ENCODE assay signal across 8 mouse cellular contexts in genomic region chr11:55459850-55460558, GRCm38 (mm10). TPM values are rescaled to one million over a fixed set of nuclear protein-coding genes. Genes with fewer than 3 reads are reported as not detected.
DNase-seq lines count a peak whose midpoint lies in the region; ATAC-seq and TF ChIP-seq lines count a peak whose summit lies in the region.

No protein-coding gene starts in this region.

- no peaks in the 10 kb centered on the region for H3K9me3 ChIP-seq in erythroblast, embryonic 14.5 days (ENCODE audit: control insufficient read depth, low read length)
- H3K9me3 ChIP-seq in CH12.LX (replicated peaks; ENCODE audit: low read length): no peaks in the 10 kb centered on the region
- no peaks in the 10 kb centered on the region for H3K9me3 ChIP-seq in forebrain, embryonic 16.5 days (ENCODE audit: control insufficient read depth, low read length)
- H3K9me3 ChIP-seq in liver, embryonic 16.5 days (replicated peaks; ENCODE audit: control insufficient read depth, low read length): no peaks in the 10 kb centered on the region

- in situ Hi-C loops in CH12.LX (cut with MboI; ENCODE audit: low pct_ligation_motif_present, low pct_unique_long_range_greater_than_20kb, low sequenced_read_pairs): no loop called here

- no peak for DNase-seq in CH12.LX (ENCODE audit: extremely low read depth)
- no peak for DNase-seq in right cerebral cortex, postnatal 36 days (ENCODE audit: low spot score in 2 of 2)
- no peak for DNase-seq in thymus, postnatal 10 days (ENCODE audit: low spot score in 2 of 2)

- TF ChIP-seq EP300 in CH12.LX (IDR thresholded peaks at IDR 0.05; ENCODE audit: low read length): no peak

- no peak for TF ChIP-seq CTCF in CH12.LX (conservative IDR thresholded peaks at IDR 0.05 in 1 of 2, IDR thresholded peaks at IDR 0.05 in 1 of 2; ENCODE audit: low read depth in 2 of 2, low read length in 2 of 2)

- WGBS in forebrain, embryonic 16.5 days: 45% methylated on average over 3 of the region's 3 CpGs
- 33% methylated on average over 3 of the region's 3 CpGs for WGBS in liver, embryonic 16.5 days (ENCODE audit: insufficient replicate concordance)

- ATAC-seq in erythroblast, adult 5-6 weeks (replicated peaks; ENCODE audit: low FRiP score, poor library complexity, severe bottlenecking): no peak
- ATAC-seq in forebrain, embryonic 16.5 days: no peak
- ATAC-seq in liver, embryonic 16.5 days (ENCODE audit: low read depth): no peak
- ATAC-seq in inflammation-experienced regulatory T-cells, adult 6 months: no peak

- H3K79me2 ChIP-seq in CH12.LX (replicated peaks; ENCODE audit: control insufficient read depth, extremely low read depth, insufficient read depth, poor library complexity, severe bottlenecking): peaks cover 19% of the 10 kb centered on the region

- H3K27ac ChIP-seq in CH12.LX (ENCODE audit: insufficient read depth, low read depth): no peak overlapping the region
- H3K27ac ChIP-seq in forebrain, embryonic 16.5 days (ENCODE audit: low read length): no peak overlapping the region
- peak overlapping the region; percentile 66 for H3K27ac ChIP-seq in liver, embryonic 16.5 days (ENCODE audit: low read length)

- peak overlapping the region; percentile 90 for H3K4me2 ChIP-seq in CH12.LX (ENCODE audit: insufficient read depth, low read depth, poor library complexity, severe bottlenecking)
- peak overlapping the region; percentile 94 for H3K4me2 ChIP-seq in forebrain, embryonic 16.5 days (ENCODE audit: low read length)
- peak overlapping the region; percentile 91 for H3K4me2 ChIP-seq in liver, embryonic 16.5 days (ENCODE audit: low read depth, low read length)

- peak overlapping the region; percentile 77 for H3K4me3 ChIP-seq in erythroblast, embryonic 14.5 days (replicated peaks)
- H3K4me3 ChIP-seq in CH12.LX (replicated peaks in 1 of 3; ENCODE audit: low read depth in 2 of 3, low read length in 2 of 3, poor library complexity in 1 of 3): peak overlapping the region; percentile 86 to 92 (median 89)
- peak overlapping the region; percentile 76 for H3K4me3 ChIP-seq in forebrain, embryonic 16.5 days (replicated peaks; ENCODE audit: low read length)
- H3K4me3 ChIP-seq in liver, embryonic 16.5 days (ENCODE audit: low read depth, low read length): peak overlapping the region; percentile 79

- TF ChIP-seq POLR2A in CH12.LX (IDR thresholded peaks at IDR 0.05; ENCODE audit: low read depth, low read length): no peak

- H3K27me3 ChIP-seq in erythroblast, embryonic 14.5 days (ENCODE audit: control insufficient read depth): no peaks in the 10 kb centered on the region
- H3K27me3 ChIP-seq in CH12.LX (replicated peaks): no peaks in the 10 kb centered on the region
- no peaks in the 10 kb centered on the region for H3K27me3 ChIP-seq in forebrain, embryonic 16.5 days (replicated peaks; ENCODE audit: control insufficient read depth, insufficient read depth, low read length)
- H3K27me3 ChIP-seq in liver, embryonic 16.5 days (ENCODE audit: control insufficient read depth, insufficient read depth, low read depth, low read length): no peaks in the 10 kb centered on the region

- TF ChIP-seq RAD21 in CH12.LX (IDR thresholded peaks at IDR 0.05; ENCODE audit: low read depth, low read length): no peak

- peak overlapping the region; percentile 59 for H3K9ac ChIP-seq in CH12.LX (ENCODE audit: insufficient read depth, low read depth)
- peak overlapping the region; percentile 68 for H3K9ac ChIP-seq in forebrain, embryonic 16.5 days (replicated peaks; ENCODE audit: low read depth, low read length)
- H3K9ac ChIP-seq in liver, embryonic 16.5 days (ENCODE audit: low read depth, low read length): peak overlapping the region; percentile 73

- dilution Hi-C loops in CH12.LX (cut with MboI; ENCODE audit: extremely low pct_ligation_motif_present, extremely low pct_unique_long_range_greater_than_20kb, low sequenced_read_pairs): no loop called here

- H3K36me3 ChIP-seq in erythroblast, embryonic 14.5 days (ENCODE audit: control insufficient read depth): peaks cover 8% of the 10 kb centered on the region
- peaks cover 0 to 29% of the 10 kb centered on the region in 2 experiments for H3K36me3 ChIP-seq in CH12.LX (replicated peaks in 1 of 2; ENCODE audit: control insufficient read depth in 1 of 2, insufficient read depth in 1 of 2, low read length in 1 of 2)
- no peaks in the 10 kb centered on the region for H3K36me3 ChIP-seq in forebrain, embryonic 16.5 days (ENCODE audit: control insufficient read depth, insufficient read depth)
- peaks cover 2% of the 10 kb centered on the region; the same call in 1 of the 2 replicates for H3K36me3 ChIP-seq in liver, embryonic 16.5 days (ENCODE audit: control insufficient read depth, insufficient read depth)

- H3K4me1 ChIP-seq in erythroblast, embryonic 14.5 days (ENCODE audit: control insufficient read depth): peaks cover 37% of the 10 kb centered on the region
- H3K4me1 ChIP-seq in CH12.LX (ENCODE audit: control insufficient read depth in 1 of 2, insufficient read depth in 2 of 2): peaks cover 8 to 59% of the 10 kb centered on the region in 2 experiments; a peak in 3 of 4 replicates
- peaks cover 14% of the 10 kb centered on the region for H3K4me1 ChIP-seq in forebrain, embryonic 16.5 days (replicated peaks; ENCODE audit: control insufficient read depth, insufficient read depth, low read length)
- peaks cover 25% of the 10 kb centered on the region for H3K4me1 ChIP-seq in liver, embryonic 16.5 days (ENCODE audit: control insufficient read depth, low read depth, low read length)

TF ChIP-seq in CH12.LX, 34 proteins besides CTCF, POLR2A, EP300 and RAD21:
- no peak for TF ChIP-seq RCOR1 (conservative IDR thresholded peaks at IDR 0.05; ENCODE audit: low read depth, low read length)
- no peak for TF ChIP-seq JUN (IDR thresholded peaks at IDR 0.05; ENCODE audit: insufficient read depth, low read depth, low read length)
- TF ChIP-seq ZNF384 (IDR thresholded peaks at IDR 0.05; ENCODE audit: low read depth, low read length): peak; percentile 28; the same call in 1 of the 2 replicates

RNA-seq across cellular contexts. Expression of gene Atox1, which starts 1.0 kb away (rescaled TPM):
- polyA plus RNA-seq in erythroblast, embryonic 14.5 days (2012): 3.6 and 15.0 TPM in 2 replicates
- total RNA-seq in erythroblast, adult 5-6 weeks (2015; ENCODE audit: low replicate concordance): 25.9 and 45.8 TPM in 2 replicates
- 18.7 and 20.2 TPM in 2 replicates for total RNA-seq in erythroblast, adult 5-6 weeks (2017; ENCODE audit: low replicate concordance)
- total RNA-seq in CH12.LX (2012; rRNA removed): 445 and 523 TPM in 2 replicates
- total RNA-seq in CH12.LX (2014; rRNA removed): 382 and 398 TPM in 2 replicates
- polyA plus RNA-seq in CH12.LX (2012; ENCODE audit: insufficient read length, low read depth): 242 and 264 TPM in 2 replicates
- 218 and 221 TPM in 2 replicates for polyA plus RNA-seq in forebrain, embryonic 16.5 days (2015; fragmentation: Nextera tagmentation; extraction: Ambion mirVana)
- 195 and 207 TPM in 2 replicates for polyA plus RNA-seq in liver, embryonic 16.5 days (2015; fragmentation: Nextera tagmentation; extraction: Ambion mirVana)
- 100 to 1,000 TPM; 193 to 267 (median 197) TPM for polyA plus RNA-seq in inflammation-experienced regulatory T-cells, adult 6 months (2017; shearing (Covaris generic))

RNA-seq across cellular contexts. Expression of gene G3bp1, which starts 9.5 kb away (rescaled TPM):
- 3.5 and 4.2 TPM in 2 replicates for polyA plus RNA-seq in erythroblast, embryonic 14.5 days (2012)
- 13.3 and 18.2 TPM in 2 replicates for total RNA-seq in erythroblast, adult 5-6 weeks (2015; ENCODE audit: low replicate concordance)
- total RNA-seq in erythroblast, adult 5-6 weeks (2017; ENCODE audit: low replicate concordance): 19.0 and 20.9 TPM in 2 replicates
- 145 and 182 TPM in 2 replicates for total RNA-seq in CH12.LX (2012; rRNA removed)
- total RNA-seq in CH12.LX (2014; rRNA removed): 183 and 188 TPM in 2 replicates
- polyA plus RNA-seq in CH12.LX (2012; ENCODE audit: insufficient read length, low read depth): 202 and 233 TPM in 2 replicates
- 144 and 158 TPM in 2 replicates for polyA plus RNA-seq in forebrain, embryonic 16.5 days (2015; fragmentation: Nextera tagmentation; extraction: Ambion mirVana)
- 51.7 and 55.2 TPM in 2 replicates for polyA plus RNA-seq in liver, embryonic 16.5 days (2015; fragmentation: Nextera tagmentation; extraction: Ambion mirVana)
- polyA plus RNA-seq in inflammation-experienced regulatory T-cells, adult 6 months (2017; shearing (Covaris generic)): 10 to 100 TPM; 63.4 to 72.4 (median 65.1) TPM

RNA-seq across cellular contexts. Expression of gene Sparc, which starts 37.0 kb away (rescaled TPM):
- 0.17 and 0.32 TPM in 2 replicates for polyA plus RNA-seq in erythroblast, embryonic 14.5 days (2012)
- 1.7 TPM in 2 replicates for total RNA-seq in erythroblast, adult 5-6 weeks (2015; ENCODE audit: low replicate concordance)
- 0.85 and 0.98 TPM in 2 replicates for total RNA-seq in erythroblast, adult 5-6 weeks (2017; ENCODE audit: low replicate concordance)
- total RNA-seq in CH12.LX (2012; rRNA removed): 0.13 and 0.34 TPM in 2 replicates
- total RNA-seq in CH12.LX (2014; rRNA removed): not detected in 2 replicates
- 0.40 and 0.57 TPM in 2 replicates for polyA plus RNA-seq in CH12.LX (2012; ENCODE audit: insufficient read length, low read depth)
- 316 and 452 TPM in 2 replicates for polyA plus RNA-seq in forebrain, embryonic 16.5 days (2015; fragmentation: Nextera tagmentation; extraction: Ambion mirVana)
- polyA plus RNA-seq in liver, embryonic 16.5 days (2015; fragmentation: Nextera tagmentation; extraction: Ambion mirVana): 148 and 175 TPM in 2 replicates
- polyA plus RNA-seq in inflammation-experienced regulatory T-cells, adult 6 months (2017; shearing (Covaris generic)): not detected

Comparison
In these comparisons a context has a peak if more than half of its experiments do, and no peak if none do; other contexts are left out.
1. RNA of gene Atox1, which starts 1.0 kb away (polyA plus RNA-seq): 242 to 264 TPM in CH12.LX, 218 to 221 TPM in forebrain, embryonic 16.5 days, 193 to 267 TPM in inflammation-experienced regulatory T-cells, adult 6 months and 195 to 207 TPM in liver, embryonic 16.5 days; 3.6 to 15.0 TPM in erythroblast, embryonic 14.5 days; every median in the first group is over 10 times any median in the second.
2. RNA of gene G3bp1, which starts 9.5 kb away (polyA plus RNA-seq): 202 to 233 TPM in CH12.LX, 144 to 158 TPM in forebrain, embryonic 16.5 days, 63.4 to 72.4 TPM in inflammation-experienced regulatory T-cells, adult 6 months and 51.7 to 55.2 TPM in liver, embryonic 16.5 days; 3.5 to 4.2 TPM in erythroblast, embryonic 14.5 days; every median in the first group is over 10 times any median in the second.
3. RNA of gene Sparc, which starts 37.0 kb away (polyA plus RNA-seq): 316 to 452 TPM in forebrain, embryonic 16.5 days and 148 to 175 TPM in liver, embryonic 16.5 days; 0.40 to 0.57 TPM in CH12.LX, 0.17 to 0.32 TPM in erythroblast, embryonic 14.5 days and not detected in inflammation-experienced regulatory T-cells, adult 6 months; every median in the first group is over 10 times any median in the second.
4. Peak in every context shown above with its lines, with median percentiles within 50 percentile points of each other: H3K4me3 ChIP-seq, H3K4me2 ChIP-seq and H3K9ac ChIP-seq.